Comparison of ENCODE assay signal across 9 mouse cellular contexts in the genomic region with DNA sequence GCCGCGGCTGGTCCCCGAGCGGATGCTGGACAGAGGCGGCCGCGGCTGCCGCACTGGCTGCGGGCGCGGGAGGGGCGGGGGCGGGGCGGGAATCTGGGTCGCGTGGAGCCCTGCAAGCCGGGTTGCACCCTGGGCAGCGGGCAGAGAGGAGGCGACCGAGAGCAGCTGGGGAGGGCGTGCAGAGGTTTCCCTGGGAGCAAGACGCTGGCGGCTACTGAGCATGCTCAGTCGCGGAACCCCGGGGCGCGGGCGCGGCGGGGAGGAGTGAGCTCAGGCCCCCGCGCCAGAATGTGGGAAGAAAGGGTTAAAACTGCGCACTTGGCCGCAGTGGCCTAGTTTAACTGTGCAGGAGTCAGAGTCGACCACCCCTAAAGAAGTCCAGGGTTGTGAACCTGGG. TPM values are rescaled to one million over a fixed set of nuclear protein-coding genes. Genes with fewer than 3 reads are reported as not detected.
DNase-seq lines count a peak whose midpoint lies in the region; ATAC-seq and TF ChIP-seq lines count a peak whose summit lies in the region.
"Had no signal": no experiment of that assay in that cellular context is flagged by ENCODE, and none has a peak within 500 bp of the region (broad histone marks: within the 10 kb centered on the region; RNA-seq: fewer than 3 reads in every experiment).

A gene (minus strand): TSS at position 180 of the 397 bp plus-strand sequence.

- peaks cover 12% of the 10 kb centered on the region for H3K4me1 ChIP-seq in forebrain, embryonic 16.5 days (replicated peaks; ENCODE audit: control insufficient read depth, insufficient read depth, low read length)
- H3K4me1 ChIP-seq in kidney, embryonic 15.5 days: peaks cover 16% of the 10 kb centered on the region
- peaks cover 10% of the 10 kb centered on the region for H3K4me1 ChIP-seq in limb, embryonic 14.5 days (ENCODE audit: control insufficient read depth, insufficient read depth, low read length)
- no peaks in the 10 kb centered on the region for H3K4me1 ChIP-seq in neural tube, embryonic 14.5 days (ENCODE audit: control insufficient read depth, insufficient read depth, low read length)

- no peaks in the 10 kb centered on the region for H3K27me3 ChIP-seq in forebrain, embryonic 16.5 days (replicated peaks; ENCODE audit: control insufficient read depth, insufficient read depth, low read length)
- peaks cover 45% of the 10 kb centered on the region for H3K27me3 ChIP-seq in kidney, embryonic 15.5 days
- H3K27me3 ChIP-seq in limb, embryonic 14.5 days (ENCODE audit: control insufficient read depth, insufficient read depth, low read length): peaks cover 22% of the 10 kb centered on the region
- H3K27me3 ChIP-seq in neural tube, embryonic 14.5 days (ENCODE audit: control insufficient read depth, insufficient read depth, low read length): no peaks in the 10 kb centered on the region

- peak; percentile 85 for ATAC-seq in forebrain, embryonic 16.5 days
- ATAC-seq in kidney, embryonic 15.5 days (replicated peaks; ENCODE audit: low FRiP score): peak; percentile 86
- peak; percentile 47; the same call in 1 of the 2 replicates for ATAC-seq in limb, embryonic 14.5 days (ENCODE audit: low FRiP score, low read depth)
- ATAC-seq in neural tube, embryonic 14.5 days (ENCODE audit: low read depth): peak; percentile 93
- no peak for ATAC-seq in megakaryocyte progenitor cell, adult 5-6 weeks (replicated peaks; ENCODE audit: poor library complexity)

- peak; percentile 24 for DNase-seq in kidney, adult 18-20 months
- no peak for DNase-seq in kidney, adult 11 months
- DNase-seq in cerebellum, adult 11-12 months: peak; percentile 77
- no peak for DNase-seq in limb, embryonic 14.5 days (ENCODE audit: low spot score)

- peak within 1 kb of the TSS; percentile 78 for H3K4me3 ChIP-seq in forebrain, embryonic 16.5 days (replicated peaks; ENCODE audit: low read length)
- H3K4me3 ChIP-seq in kidney, embryonic 15.5 days (replicated peaks): peak within 1 kb of the TSS; percentile 49
- H3K4me3 ChIP-seq in limb, embryonic 14.5 days (replicated peaks; ENCODE audit: low read length): peak within 1 kb of the TSS; percentile 51
- H3K4me3 ChIP-seq in neural tube, embryonic 14.5 days (ENCODE audit: low read depth, low read length): peak within 1 kb of the TSS; percentile 77

- peak within 1 kb of the TSS; percentile 93 for H3K9ac ChIP-seq in forebrain, embryonic 16.5 days (replicated peaks; ENCODE audit: low read depth, low read length)
- H3K9ac ChIP-seq in kidney, embryonic 15.5 days: peak within 1 kb of the TSS; percentile 29; the same call in 1 of the 2 replicates
- peak within 1 kb of the TSS; percentile 38 for H3K9ac ChIP-seq in limb, embryonic 14.5 days (ENCODE audit: low read depth, low read length, severe bottlenecking)
- peak within 1 kb of the TSS; percentile 89 for H3K9ac ChIP-seq in neural tube, embryonic 14.5 days (replicated peaks; ENCODE audit: low read depth, low read length)

- H3K27ac ChIP-seq in forebrain, embryonic 16.5 days (ENCODE audit: low read length): peak within 1 kb of the TSS; percentile 96
- H3K27ac ChIP-seq in kidney, embryonic 15.5 days: no peak within 1 kb of the TSS
- no peak within 1 kb of the TSS for H3K27ac ChIP-seq in limb, embryonic 14.5 days (replicated peaks; ENCODE audit: low read depth, low read length)
- H3K27ac ChIP-seq in neural tube, embryonic 14.5 days (ENCODE audit: low read depth, low read length): peak within 1 kb of the TSS; percentile 84
- H3K27ac ChIP-seq: macrophage had no signal

- peak within 1 kb of the TSS; percentile 80 for H3K4me2 ChIP-seq in forebrain, embryonic 16.5 days (ENCODE audit: low read length)
- H3K4me2 ChIP-seq in kidney, embryonic 15.5 days: peak within 1 kb of the TSS; percentile 82
- H3K4me2 ChIP-seq in limb, embryonic 14.5 days (replicated peaks; ENCODE audit: low read depth, low read length, severe bottlenecking): peak within 1 kb of the TSS; percentile 94
- H3K4me2 ChIP-seq in neural tube, embryonic 14.5 days (ENCODE audit: low read depth, low read length): peak within 1 kb of the TSS; percentile 59

- no peak for TF ChIP-seq POLR2A in limb, embryonic 14.5 days (IDR thresholded peaks at IDR 0.05; ENCODE audit: borderline replicate concordance, extremely low read depth, insufficient read depth, insufficient read length)

- WGBS in forebrain, embryonic 16.5 days: under 1% methylated on average over 36 of the region's 36 CpGs
- WGBS in kidney, embryonic 15.5 days: under 1% methylated on average over 36 of the region's 36 CpGs
- WGBS in limb, embryonic 14.5 days: 0% methylated on average over 27 of the region's 36 CpGs
- under 1% methylated on average over 36 of the region's 36 CpGs for WGBS in neural tube, embryonic 14.5 days

- H3K36me3 ChIP-seq in forebrain, embryonic 16.5 days (ENCODE audit: control insufficient read depth, insufficient read depth): no peaks in the 10 kb centered on the region
- H3K36me3 ChIP-seq in kidney, embryonic 15.5 days: no peaks in the 10 kb centered on the region
- no peaks in the 10 kb centered on the region for H3K36me3 ChIP-seq in limb, embryonic 14.5 days (ENCODE audit: control insufficient read depth, insufficient read depth, low read length)
- H3K36me3 ChIP-seq in neural tube, embryonic 14.5 days (ENCODE audit: control insufficient read depth, insufficient read depth, low read length): no peaks in the 10 kb centered on the region

- no peaks in the 10 kb centered on the region for H3K9me3 ChIP-seq in forebrain, embryonic 16.5 days (ENCODE audit: control insufficient read depth, low read length)
- H3K9me3 ChIP-seq in kidney, embryonic 15.5 days (replicated peaks): no peaks in the 10 kb centered on the region
- no peaks in the 10 kb centered on the region for H3K9me3 ChIP-seq in limb, embryonic 14.5 days (ENCODE audit: control insufficient read depth, low read length)
- no peaks in the 10 kb centered on the region for H3K9me3 ChIP-seq in neural tube, embryonic 14.5 days (ENCODE audit: control insufficient read depth, low read length)

RNA-seq across cellular contexts. Expression of the gene that starts here (rescaled TPM):
- polyA plus RNA-seq in forebrain, embryonic 16.5 days (2015; fragmentation: Nextera tagmentation; extraction: Ambion mirVana): 33.0 and 39.6 TPM in 2 replicates
- 0.53 and 0.62 TPM in 2 replicates for polyA plus RNA-seq in kidney, embryonic 15.5 days (2015; fragmentation: Nextera tagmentation; extraction: Ambion mirVana)
- polyA plus RNA-seq in limb, embryonic 14.5 days (2012; rRNA removed): 0.82 and 1.4 TPM in 2 replicates
- 0.62 and 0.77 TPM in 2 replicates for polyA plus RNA-seq in limb, embryonic 14.5 days (2014; fragmentation: Nextera tagmentation; extraction: Ambion mirVana)
- polyA plus RNA-seq in neural tube, embryonic 14.5 days (2014; fragmentation: Nextera tagmentation; extraction: Ambion mirVana): 26.6 and 37.4 TPM in 2 replicates
- not detected in 2 replicates for total RNA-seq in megakaryocyte progenitor cell, adult 5-6 weeks (2015)
- not detected in 2 replicates for total RNA-seq in megakaryocyte progenitor cell, adult 5-6 weeks (2017)
- polyA plus RNA-seq: macrophage had no signal

Comparison
In these comparisons a context has a peak if more than half of its experiments do, and no peak if none do; other contexts are left out.
1. RNA of the gene that starts here (polyA plus RNA-seq): 33.0 to 39.6 TPM in forebrain, embryonic 16.5 days and 26.6 to 37.4 TPM in neural tube, embryonic 14.5 days; 0.62 to 1.4 TPM in limb, embryonic 14.5 days and 0.53 to 0.62 TPM in kidney, embryonic 15.5 days; every median in the first group is over 10 times any median in the second.
2. DNase-seq: peak in kidney, adult 18-20 months (single experiment) and cerebellum, adult 11-12 months (single experiment); none in kidney, adult 11 months (single experiment) and limb, embryonic 14.5 days (single experiment).
3. Peak in ATAC-seq, H3K4me3 ChIP-seq, H3K9ac ChIP-seq and H3K4me2 ChIP-seq in kidney, embryonic 15.5 days; RNA of the gene not detected or under 1 TPM.
4. H3K27ac ChIP-seq: peak in forebrain, embryonic 16.5 days (single experiment) and neural tube, embryonic 14.5 days (single experiment); none in kidney, embryonic 15.5 days (single experiment) and limb, embryonic 14.5 days (single experiment).
5. H3K9ac ChIP-seq: peak in every context shown above with its lines; median percentile 93 in forebrain, embryonic 16.5 days; 89 in neural tube, embryonic 14.5 days; 38 in limb, embryonic 14.5 days; 29 in kidney, embryonic 15.5 days.
6. Peak in every context shown above with its lines, with median percentiles within 50 percentile points of each other: H3K4me2 ChIP-seq and H3K4me3 ChIP-seq.